Mouse (Mus musculus) forelimb bud, embryonic 11.5 days (tissue): ENCODE data around the gene Wipi1.

Experiments used
- DNase-seq: peaks from one replicate; pipeline ENCODE4 v3.0.0-alpha.2; 2012; ENCODE audit warnings: low read depth, low spot score

Wipi1 gene

DNA sequence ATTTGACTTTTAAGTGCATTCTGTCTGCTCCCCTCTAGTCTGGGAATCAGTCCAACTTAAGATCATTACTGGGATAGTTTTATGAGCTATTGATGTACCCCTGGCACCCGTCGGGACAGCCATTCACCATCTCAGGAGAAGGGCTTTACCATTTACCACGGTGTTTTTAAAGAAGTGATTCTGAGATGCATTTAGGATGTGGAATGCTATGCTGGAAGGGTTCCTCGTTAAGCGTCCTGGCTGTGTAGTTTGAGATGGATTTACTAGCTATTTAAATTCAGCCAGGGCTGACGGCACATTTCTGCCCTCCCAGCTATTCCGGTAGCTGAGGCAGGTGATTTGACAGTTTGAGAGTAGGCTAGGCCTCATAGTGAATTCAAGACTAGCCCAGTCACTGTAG lies 67.3 kb downstream of the Wipi1 start:
- DNase-seq = no peak

DNA sequence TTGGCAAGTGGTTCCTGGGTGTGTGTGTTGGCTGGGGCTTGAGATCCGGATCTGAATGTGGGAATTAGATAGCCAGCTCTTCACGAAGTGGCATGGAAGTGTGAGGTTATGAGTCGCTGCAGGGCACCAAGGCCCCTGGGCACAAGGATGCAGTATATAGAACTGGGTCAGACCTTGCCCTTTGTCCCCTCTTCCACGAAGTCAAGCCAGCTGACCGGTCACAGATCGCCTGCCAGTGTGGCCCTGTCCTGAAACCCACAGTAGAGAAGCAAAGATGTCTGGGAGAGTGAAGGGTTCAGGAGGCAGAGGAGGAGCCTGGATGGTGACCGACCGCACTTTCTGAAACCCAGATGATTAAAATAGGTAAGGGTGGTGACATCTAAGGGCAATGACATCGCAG lies 68.3 kb downstream of the Wipi1 start:
- no peak for DNase-seq

DNA sequence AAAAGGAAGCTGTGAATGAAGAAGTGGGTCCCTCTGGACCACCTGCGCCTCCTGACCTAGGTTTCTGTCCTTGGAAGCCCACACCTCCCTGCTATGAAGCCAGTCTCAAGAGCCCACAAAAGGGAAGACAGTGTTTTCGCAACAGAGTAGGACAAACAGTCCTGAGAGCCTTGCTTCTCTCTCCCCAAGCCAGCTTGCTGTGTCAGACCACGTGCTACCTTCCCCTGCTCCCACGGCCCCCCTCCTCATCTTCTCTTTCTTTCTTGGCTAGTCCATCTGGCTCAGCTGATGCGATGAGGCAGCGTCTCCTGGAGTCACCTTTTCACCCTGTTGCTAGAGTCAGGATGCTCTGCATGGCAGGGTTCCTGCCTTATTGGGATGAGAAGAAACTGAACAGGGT lies 72.5 kb downstream of the Wipi1 start:
- DNase-seq = no peak

DNA sequence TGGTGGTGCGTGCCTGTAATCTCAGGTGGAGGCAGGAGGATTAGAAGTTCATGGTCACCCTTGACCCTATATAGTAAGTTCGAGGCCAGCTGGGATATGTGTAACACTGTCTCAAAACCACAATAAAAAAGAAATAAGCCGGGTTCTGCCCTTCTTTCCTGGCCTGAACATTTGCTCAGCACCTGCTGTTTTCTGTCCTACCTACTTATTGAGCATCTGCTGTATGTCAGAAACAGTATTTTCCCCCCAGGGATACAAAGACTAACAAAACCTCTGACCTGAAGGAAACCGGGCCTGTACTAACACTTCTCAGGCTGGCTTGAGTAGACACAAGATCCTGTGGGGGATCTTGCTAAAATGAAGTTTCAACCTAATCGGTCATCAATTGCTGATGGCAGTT lies 74.8 kb downstream of the Wipi1 start:
- no peak for DNase-seq

DNA sequence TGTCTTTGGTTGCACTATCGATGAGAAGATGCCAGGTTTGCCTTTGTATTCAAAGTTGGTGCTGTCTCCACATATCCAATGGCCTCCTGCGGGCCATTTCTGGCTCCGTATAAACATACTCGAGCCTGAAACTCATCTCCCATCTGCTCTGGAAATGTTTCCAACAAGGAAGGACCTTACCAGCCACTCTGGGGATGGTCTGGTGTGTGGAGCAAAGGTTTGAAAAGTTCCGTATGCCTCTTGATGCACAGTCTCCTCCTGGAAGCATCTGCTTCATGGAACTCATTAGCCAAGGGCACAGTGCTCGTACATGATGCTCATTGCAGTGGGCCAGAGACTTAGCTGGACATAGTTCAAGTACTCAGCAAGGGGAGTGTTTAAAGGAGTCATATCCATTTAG lies 75.8 kb downstream of the Wipi1 start:
- no peak for DNase-seq

DNA sequence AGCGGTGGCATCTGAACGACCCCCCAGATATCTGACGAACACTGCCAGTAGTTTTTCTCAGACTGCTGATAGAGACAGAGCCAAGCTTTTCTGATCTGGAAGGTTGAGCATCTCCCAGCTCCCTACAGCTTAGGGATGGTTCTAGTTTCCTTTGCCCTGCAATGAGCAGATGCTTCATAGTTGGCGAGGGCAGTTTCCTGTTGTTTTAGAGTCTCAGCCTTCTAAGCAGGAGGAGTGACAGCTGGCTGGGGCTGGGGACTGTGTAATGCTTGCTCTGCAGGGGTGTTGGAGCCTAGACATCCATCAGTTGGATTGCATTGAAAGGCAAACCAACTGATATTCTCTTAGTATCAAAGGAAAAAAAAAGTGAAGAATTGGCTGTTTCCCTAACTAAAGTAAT lies 81.7 kb downstream of the Wipi1 start:
- DNase-seq = no peak

DNA sequence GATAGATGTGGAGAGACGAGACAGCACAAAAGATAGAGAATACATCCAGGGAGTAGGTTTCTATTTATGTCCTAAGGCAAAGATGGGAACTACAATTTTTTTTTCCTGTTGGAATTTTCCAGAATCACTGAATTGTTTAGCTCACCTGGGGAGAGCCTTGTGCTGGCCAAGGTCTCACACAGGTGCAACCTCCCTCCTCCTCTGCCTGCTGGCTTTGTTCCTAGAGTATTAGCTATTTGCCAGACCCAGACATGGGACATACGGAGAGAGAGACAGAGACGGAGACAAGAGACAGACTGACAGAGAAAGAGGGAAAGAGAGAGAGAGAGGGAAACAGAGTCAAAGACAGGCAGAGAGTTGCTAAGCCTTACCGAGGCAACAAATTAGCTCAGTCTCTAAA lies 86.2 kb downstream of the Wipi1 start:
- DNase-seq = no peak

DNA sequence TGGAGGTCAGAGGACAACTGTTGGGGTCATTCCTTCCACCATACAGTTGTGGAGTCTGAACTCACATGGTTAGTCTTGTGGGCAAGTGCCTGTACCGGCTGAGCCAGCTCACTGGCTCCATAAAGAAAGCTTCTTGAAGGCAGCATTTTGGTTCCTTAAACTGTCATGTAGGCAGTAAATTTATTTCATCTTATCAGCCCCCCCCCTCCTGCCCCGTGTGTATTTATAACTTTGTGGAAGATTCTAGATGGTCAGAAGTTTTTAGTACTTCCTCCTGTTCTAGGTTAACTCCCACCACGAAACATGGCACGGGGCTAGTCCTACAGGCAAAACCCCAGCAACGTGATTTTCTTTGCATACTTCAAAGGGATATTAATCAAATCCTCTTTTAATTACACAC lies 86.9 kb downstream of the Wipi1 start:
- no peak for DNase-seq
